Mouse (Mus musculus): ENCODE data around the gene Pltp. TPM values are rescaled to one million over a fixed set of nuclear protein-coding genes. Genes with fewer than 3 reads are reported as not detected.

Gene Pltp
- polyA plus RNA-seq, 1 experiment from 2014 or later, result 91.1 TPM

DNA sequence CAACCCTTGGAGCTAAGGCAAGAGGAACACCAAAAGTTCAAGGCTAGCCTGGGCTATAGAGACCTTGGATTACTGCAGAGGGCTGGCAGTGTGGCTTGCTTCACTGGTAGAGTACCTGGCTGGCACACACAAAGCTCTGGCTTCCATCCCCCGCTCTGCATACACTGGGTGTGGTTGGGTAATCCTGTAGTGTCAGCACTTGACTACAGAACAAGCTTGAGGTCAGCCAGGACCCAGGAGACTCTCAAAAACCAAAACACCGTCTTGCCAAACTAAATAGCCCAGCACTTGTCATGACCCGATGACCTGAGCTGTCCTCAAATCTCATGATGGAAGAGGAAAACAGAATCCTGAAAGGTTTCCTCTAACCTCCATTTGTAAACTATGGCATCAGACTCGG lies 67.1 kb downstream of the Pltp start:
- DNase-seq (no peak), ATAC-seq (ENCODE audit: low FRiP score, low TSS enrichment) (no peak)
- Histone ChIP-seq H3K4me1 (ENCODE audit: control insufficient read depth, insufficient read depth, low read length) (peaks cover 3% of the 10 kb centered on the region; the same call in 1 of the 2 replicates), H3K36me3 (ENCODE audit: control insufficient read depth, insufficient read depth, low read length) (peaks cover 40% of the 10 kb centered on the region), H3K9me3 (ENCODE audit: control insufficient read depth, low read length) (no peaks in the 10 kb centered on the region), H3K9ac (replicated peaks; ENCODE audit: low read length) (no peak overlapping the region), H3K4me2 (ENCODE audit: low read length) (no peak overlapping the region), H3K27me3 (ENCODE audit: control insufficient read depth, insufficient read depth, low read length) (no peaks in the 10 kb centered on the region), H3K27ac (replicated peaks; ENCODE audit: low read depth, low read length) (no peak overlapping the region), H3K4me3 (replicated peaks; ENCODE audit: low read depth, low read length) (no peak overlapping the region)
- WGBS, result 88% methylated on average over 4 of the region's 4 CpGs

Other genes starting within 250 kb of the Pltp start
- gene Wfdc6b, start 244.2 kb downstream of the Pltp start, polyA plus RNA-seq (2014; fragmentation: Nextera tagmentation; extraction: Ambion mirVana), result not detected in 2 replicates
- not detected in 2 replicates for gene Wfdc8, start 244.1 kb downstream of the Pltp start, polyA plus RNA-seq (2014; fragmentation: Nextera tagmentation; extraction: Ambion mirVana)
- not detected in 2 replicates for gene Wfdc16, start 218.9 kb downstream of the Pltp start, polyA plus RNA-seq (2014; fragmentation: Nextera tagmentation; extraction: Ambion mirVana)
- not detected in 2 replicates for gene Wfdc10, start 201.7 kb downstream of the Pltp start, polyA plus RNA-seq (2014; fragmentation: Nextera tagmentation; extraction: Ambion mirVana)
- not detected in 2 replicates for gene Wfdc9, start 201.1 kb downstream of the Pltp start, polyA plus RNA-seq (2014; fragmentation: Nextera tagmentation; extraction: Ambion mirVana)
- gene Wfdc11, start 183.6 kb downstream of the Pltp start, polyA plus RNA-seq (2014; fragmentation: Nextera tagmentation; extraction: Ambion mirVana), result not detected in 2 replicates
- not detected in 2 replicates for gene Wfdc13, start 172.6 kb downstream of the Pltp start, polyA plus RNA-seq (2014; fragmentation: Nextera tagmentation; extraction: Ambion mirVana)
- not detected in 2 replicates for gene Spint4, start 159.2 kb downstream of the Pltp start, polyA plus RNA-seq (2014; fragmentation: Nextera tagmentation; extraction: Ambion mirVana)
- not detected in 2 replicates for gene Spint5, start 142.4 kb downstream of the Pltp start, polyA plus RNA-seq (2014; fragmentation: Nextera tagmentation; extraction: Ambion mirVana)
- 0.80 and 1.1 TPM in 2 replicates for gene Wfdc3, start 111.8 kb downstream of the Pltp start, polyA plus RNA-seq (2014; fragmentation: Nextera tagmentation; extraction: Ambion mirVana)
- gene Dnttip1, start 111.7 kb downstream of the Pltp start, polyA plus RNA-seq (2014; fragmentation: Nextera tagmentation; extraction: Ambion mirVana), result 49.1 and 55.0 TPM in 2 replicates
- gene Ube2c, start 87.8 kb downstream of the Pltp start, polyA plus RNA-seq (2014; fragmentation: Nextera tagmentation; extraction: Ambion mirVana), result 45.9 and 85.7 TPM in 2 replicates
- gene Tnnc2, start 77.7 kb downstream of the Pltp start, polyA plus RNA-seq (2014; fragmentation: Nextera tagmentation; extraction: Ambion mirVana), result not detected in 2 replicates
- gene Snx21, start 71.9 kb downstream of the Pltp start, polyA plus RNA-seq (2014; fragmentation: Nextera tagmentation; extraction: Ambion mirVana), result 22.1 and 34.5 TPM in 2 replicates
- gene Acot8, start 52.8 kb downstream of the Pltp start, polyA plus RNA-seq (2014; fragmentation: Nextera tagmentation; extraction: Ambion mirVana), result 17.1 and 18.5 TPM in 2 replicates
- 14.7 and 15.6 TPM in 2 replicates for gene Zswim3, start 52.6 kb downstream of the Pltp start, polyA plus RNA-seq (2014; fragmentation: Nextera tagmentation; extraction: Ambion mirVana)
- 27.8 and 30.5 TPM in 2 replicates for gene Zswim1, start 35.0 kb downstream of the Pltp start, polyA plus RNA-seq (2014; fragmentation: Nextera tagmentation; extraction: Ambion mirVana)
- 0.29 TPM in 1 of 2 replicates, not detected in the other for gene Spata25, start 29.2 kb downstream of the Pltp start, polyA plus RNA-seq (2014; fragmentation: Nextera tagmentation; extraction: Ambion mirVana)
- 77.1 and 88.2 TPM in 2 replicates for gene Ctsa, start 24.8 kb downstream of the Pltp start, polyA plus RNA-seq (2014; fragmentation: Nextera tagmentation; extraction: Ambion mirVana)
- gene Neurl2, start 24.3 kb downstream of the Pltp start, polyA plus RNA-seq (2014; fragmentation: Nextera tagmentation; extraction: Ambion mirVana), result 5.1 and 6.9 TPM in 2 replicates
- gene Pcif1, start 21.6 kb upstream of the Pltp start, polyA plus RNA-seq (2014; fragmentation: Nextera tagmentation; extraction: Ambion mirVana), result 92.8 and 99.5 TPM in 2 replicates
- gene Zfp335, start 54.0 kb upstream of the Pltp start, polyA plus RNA-seq (2014; fragmentation: Nextera tagmentation; extraction: Ambion mirVana), result 13.9 and 15.5 TPM in 2 replicates
- 29.7 and 29.9 TPM in 2 replicates for gene Mmp9, start 83.1 kb upstream of the Pltp start, polyA plus RNA-seq (2014; fragmentation: Nextera tagmentation; extraction: Ambion mirVana)
- 53.8 and 63.0 TPM in 2 replicates for gene Slc12a5, start 103.1 kb upstream of the Pltp start, polyA plus RNA-seq (2014; fragmentation: Nextera tagmentation; extraction: Ambion mirVana)
- 76.6 and 105 TPM in 2 replicates for gene Ncoa5, start 177.2 kb upstream of the Pltp start, polyA plus RNA-seq (2014; fragmentation: Nextera tagmentation; extraction: Ambion mirVana)
- gene Cd40, start 197.9 kb upstream of the Pltp start, polyA plus RNA-seq (2014; fragmentation: Nextera tagmentation; extraction: Ambion mirVana), result 5.1 and 7.3 TPM in 2 replicates
- gene 1700025C18Rik, start 233.0 kb upstream of the Pltp start, polyA plus RNA-seq (2014; fragmentation: Nextera tagmentation; extraction: Ambion mirVana), result not detected in 2 replicates

All from midbrain, embryonic 14.5 days (tissue).